Mouse (Mus musculus): ENCODE data around the gene Ergic1. TPM values are rescaled to one million over a fixed set of nuclear protein-coding genes. Genes with fewer than 3 reads are reported as not detected.

Gene Ergic1
- polyA plus RNA-seq, 1 experiment, result 114 TPM

- Histone ChIP-seq H3K27me3 (ENCODE audit: control insufficient read depth, insufficient read depth, insufficient read length) (no peaks in the 10 kb centered on the region), H3ac (ENCODE audit: control insufficient read depth, insufficient read length, low read depth) (no peak overlapping the region), H3K79me2 (ENCODE audit: control insufficient read depth, insufficient read depth) (peaks cover 77% of the 10 kb centered on the region), H3K4me3 (ENCODE audit: insufficient read depth, poor library complexity, severe bottlenecking) (no peak overlapping the region), H3K36me3 (ENCODE audit: control insufficient read depth, insufficient read depth) (peaks cover 5% of the 10 kb centered on the region), H3K79me3 (ENCODE audit: low read depth) (peaks cover 28% of the 10 kb centered on the region)
- TF ChIP-seq MYOG (IDR thresholded peaks at IDR 0.05; ENCODE audit: control insufficient read depth, extremely low read depth, insufficient read length), result no peak
- TF ChIP-seq USF1 (IDR thresholded peaks at IDR 0.05; ENCODE audit: low read depth), result no peak
Measured at GRCm38 (mm10) chr17:26601514-26601913, 40.2 kb downstream of the Ergic1 start.

- Histone ChIP-seq H3K79me3 (ENCODE audit: low read depth) (peaks cover 30% of the 10 kb centered on the region), H3ac (ENCODE audit: control insufficient read depth, insufficient read length, low read depth) (no peak overlapping the region), H3K4me3 (ENCODE audit: insufficient read depth, poor library complexity, severe bottlenecking) (no peak overlapping the region), H3K79me2 (ENCODE audit: control insufficient read depth, insufficient read depth) (peaks cover 77% of the 10 kb centered on the region), H3K36me3 (ENCODE audit: control insufficient read depth, insufficient read depth) (peaks cover 9% of the 10 kb centered on the region), H3K27me3 (ENCODE audit: control insufficient read depth, insufficient read depth, insufficient read length) (no peaks in the 10 kb centered on the region)
- TF ChIP-seq CTCF (IDR thresholded peaks at IDR 0.05; ENCODE audit: control insufficient read depth, insufficient read depth, insufficient read length) (no peak), MYOD1 (IDR thresholded peaks at IDR 0.05; ENCODE audit: control insufficient read depth, insufficient read length, low read depth) (no peak), MYOG (IDR thresholded peaks at IDR 0.05; ENCODE audit: control insufficient read depth, extremely low read depth, insufficient read length) (no peak), USF1 (IDR thresholded peaks at IDR 0.05; ENCODE audit: low read depth) (no peak), MAX (IDR thresholded peaks at IDR 0.05) (no peak), CEBPB (IDR thresholded peaks at IDR 0.05; ENCODE audit: low read depth) (no peak), FOSL1 (IDR thresholded peaks at IDR 0.05; ENCODE audit: insufficient read depth, low read length, poor library complexity, severe bottlenecking) (no peak)
Measured at GRCm38 (mm10) chr17:26601926-26602325, 40.6 kb downstream of the Ergic1 start.

GRCm38 (mm10) chr17:26602371-26602885, 41.1 kb downstream of the Ergic1 start:
- Histone ChIP-seq H3K79me2 (ENCODE audit: control insufficient read depth, insufficient read depth) (peaks cover 77% of the 10 kb centered on the region), H3K36me3 (ENCODE audit: control insufficient read depth, insufficient read depth) (peaks cover 11% of the 10 kb centered on the region), H3K4me3 (ENCODE audit: insufficient read depth, poor library complexity, severe bottlenecking) (no peak overlapping the region), H3K27me3 (ENCODE audit: control insufficient read depth, insufficient read depth, insufficient read length) (no peaks in the 10 kb centered on the region), H3ac (ENCODE audit: control insufficient read depth, insufficient read length, low read depth) (no peak overlapping the region), H3K79me3 (ENCODE audit: low read depth) (peaks cover 30% of the 10 kb centered on the region)
- TF ChIP-seq MYOG (IDR thresholded peaks at IDR 0.05; ENCODE audit: control insufficient read depth, extremely low read depth, insufficient read length) (no peak), MYOD1 (IDR thresholded peaks at IDR 0.05; ENCODE audit: control insufficient read depth, insufficient read length, low read depth) (no peak), CEBPB (IDR thresholded peaks at IDR 0.05; ENCODE audit: low read depth) (no peak), FOSL1 (IDR thresholded peaks at IDR 0.05; ENCODE audit: insufficient read depth, low read length, poor library complexity, severe bottlenecking) (no peak), CTCF (IDR thresholded peaks at IDR 0.05; ENCODE audit: control insufficient read depth, insufficient read depth, insufficient read length) (no peak), USF1 (IDR thresholded peaks at IDR 0.05; ENCODE audit: low read depth) (no peak), MAX (IDR thresholded peaks at IDR 0.05) (no peak)

- Histone ChIP-seq H3K36me3 (ENCODE audit: control insufficient read depth, insufficient read depth) (peaks cover 11% of the 10 kb centered on the region), H3K4me3 (ENCODE audit: insufficient read depth, poor library complexity, severe bottlenecking) (no peak overlapping the region), H3K79me3 (ENCODE audit: low read depth) (peaks cover 30% of the 10 kb centered on the region), H3ac (ENCODE audit: control insufficient read depth, insufficient read length, low read depth) (no peak overlapping the region), H3K27me3 (ENCODE audit: control insufficient read depth, insufficient read depth, insufficient read length) (no peaks in the 10 kb centered on the region), H3K79me2 (ENCODE audit: control insufficient read depth, insufficient read depth) (peaks cover 81% of the 10 kb centered on the region)
- TF ChIP-seq CTCF (IDR thresholded peaks at IDR 0.05; ENCODE audit: control insufficient read depth, insufficient read depth, insufficient read length), result no peak
- TF ChIP-seq FOSL1 (IDR thresholded peaks at IDR 0.05; ENCODE audit: insufficient read depth, low read length, poor library complexity, severe bottlenecking), result no peak
- TF ChIP-seq USF1 (IDR thresholded peaks at IDR 0.05; ENCODE audit: low read depth), result no peak
- no peak for TF ChIP-seq MAX (IDR thresholded peaks at IDR 0.05)
- no peak for TF ChIP-seq MYOD1 (IDR thresholded peaks at IDR 0.05; ENCODE audit: control insufficient read depth, insufficient read length, low read depth)
- TF ChIP-seq CEBPB (IDR thresholded peaks at IDR 0.05; ENCODE audit: low read depth), result no peak
- TF ChIP-seq MYOG (IDR thresholded peaks at IDR 0.05; ENCODE audit: control insufficient read depth, extremely low read depth, insufficient read length), result no peak
Measured at GRCm38 (mm10) chr17:26603311-26603710, 42.0 kb downstream of the Ergic1 start.

- peaks cover 19% of the 10 kb centered on the region for H3K36me3 ChIP-seq (ENCODE audit: control insufficient read depth, insufficient read depth)
- H3K79me2 ChIP-seq (ENCODE audit: control insufficient read depth, insufficient read depth), result peaks cover 66% of the 10 kb centered on the region
- H3K79me3 ChIP-seq (ENCODE audit: low read depth), result peaks cover 22% of the 10 kb centered on the region
- no peaks in the 10 kb centered on the region for H3K27me3 ChIP-seq (ENCODE audit: control insufficient read depth, insufficient read depth, insufficient read length)
- no peak overlapping the region for H3K4me3 ChIP-seq (ENCODE audit: insufficient read depth, poor library complexity, severe bottlenecking)
- no peak overlapping the region for H3ac ChIP-seq (ENCODE audit: control insufficient read depth, insufficient read length, low read depth)
- TF ChIP-seq MAX (IDR thresholded peaks at IDR 0.05) (peak; percentile 86), USF1 (IDR thresholded peaks at IDR 0.05; ENCODE audit: low read depth) (peak; percentile 87), MYOG (IDR thresholded peaks at IDR 0.05; ENCODE audit: control insufficient read depth, extremely low read depth, insufficient read length) (no peak), FOSL1 (IDR thresholded peaks at IDR 0.05; ENCODE audit: insufficient read depth, low read length, poor library complexity, severe bottlenecking) (peak; percentile 90), CTCF (IDR thresholded peaks at IDR 0.05; ENCODE audit: control insufficient read depth, insufficient read depth, insufficient read length) (no peak), MYOD1 (IDR thresholded peaks at IDR 0.05; ENCODE audit: control insufficient read depth, insufficient read length, low read depth) (peak; percentile 77), CEBPB (IDR thresholded peaks at IDR 0.05; ENCODE audit: low read depth) (no peak)
Measured at GRCm38 (mm10) chr17:26605636-26606035, 44.3 kb downstream of the Ergic1 start.

- peaks cover 57% of the 10 kb centered on the region for H3K79me2 ChIP-seq (ENCODE audit: control insufficient read depth, insufficient read depth)
- no peak overlapping the region for H3K4me3 ChIP-seq (ENCODE audit: insufficient read depth, poor library complexity, severe bottlenecking)
- peaks cover 15% of the 10 kb centered on the region for H3K79me3 ChIP-seq (ENCODE audit: low read depth)
- TF ChIP-seq MYOG (IDR thresholded peaks at IDR 0.05; ENCODE audit: control insufficient read depth, extremely low read depth, insufficient read length) (no peak), MAX (IDR thresholded peaks at IDR 0.05) (no peak), CEBPB (IDR thresholded peaks at IDR 0.05; ENCODE audit: low read depth) (no peak), CTCF (IDR thresholded peaks at IDR 0.05; ENCODE audit: control insufficient read depth, insufficient read depth, insufficient read length) (no peak), USF1 (IDR thresholded peaks at IDR 0.05; ENCODE audit: low read depth) (no peak), FOSL1 (IDR thresholded peaks at IDR 0.05; ENCODE audit: insufficient read depth, low read length, poor library complexity, severe bottlenecking) (no peak), MYOD1 (IDR thresholded peaks at IDR 0.05; ENCODE audit: control insufficient read depth, insufficient read length, low read depth) (no peak)
- H3K36me3 ChIP-seq (ENCODE audit: control insufficient read depth, insufficient read depth), result peaks cover 22% of the 10 kb centered on the region
- no peaks in the 10 kb centered on the region for H3K27me3 ChIP-seq (ENCODE audit: control insufficient read depth, insufficient read depth, insufficient read length)
- H3ac ChIP-seq (ENCODE audit: control insufficient read depth, insufficient read length, low read depth), result no peak overlapping the region
Measured at GRCm38 (mm10) chr17:26606516-26606915, 45.2 kb downstream of the Ergic1 start.
